Mouse (Mus musculus): ENCODE measurements around the gene Slc25a33. TPM values are rescaled to one million over a fixed set of nuclear protein-coding genes. Genes with fewer than 3 reads are reported as not detected.
A peak's percentile ranks its signal among the peaks of the same experiment; 100 is the strongest.

Gene Slc25a33
- polyA plus RNA-seq, 1 experiment from 2014 or later: 10.6 TPM

GRCm38 (mm10) chr4:149806699-149807381, 32.8 kb upstream of the Slc25a33 start:
- Histone ChIP-seq H3K36me3 (replicated peaks) (no peaks in the 10 kb centered on the region), H3K4me3 (replicated peaks) (no peak overlapping the region), H3K27me3 (peaks cover 30% of the 10 kb centered on the region), H3K9ac (no peak overlapping the region), H3K27ac (replicated peaks) (no peak overlapping the region), H3K9me3 (replicated peaks) (no peaks in the 10 kb centered on the region), H3K4me1 (replicated peaks) (no peaks in the 10 kb centered on the region), H3K4me2 (no peak overlapping the region)
- ATAC-seq (ENCODE audit: insufficient read depth): no peak
- 42% methylated on average over 19 of the region's 19 CpGs for WGBS (ENCODE audit: insufficient replicate concordance)

DNA sequence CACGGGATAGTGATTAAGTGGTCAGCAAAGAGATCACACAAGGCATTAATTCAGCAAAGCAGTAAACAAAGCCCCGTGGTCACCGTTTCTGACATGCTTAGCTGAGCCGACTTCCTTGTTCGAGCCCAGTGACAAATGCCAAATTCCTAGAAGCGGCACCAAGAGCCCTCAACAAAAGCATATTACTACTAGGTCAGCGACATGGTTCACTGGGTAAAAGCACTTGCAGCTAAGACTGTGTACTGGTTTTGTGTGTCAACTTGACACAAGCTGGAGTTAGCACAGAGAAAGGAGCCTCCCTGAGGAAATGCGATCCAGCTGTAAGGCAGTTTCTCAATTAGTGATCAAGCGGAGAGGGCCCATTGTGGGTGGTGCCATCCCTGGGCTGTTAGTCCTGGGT, 28.2 kb upstream of the Slc25a33 start:
- H3K36me3 ChIP-seq (replicated peaks): no peaks in the 10 kb centered on the region
- WGBS (ENCODE audit: insufficient replicate concordance): 62% methylated on average over 9 of the region's 9 CpGs

DNA sequence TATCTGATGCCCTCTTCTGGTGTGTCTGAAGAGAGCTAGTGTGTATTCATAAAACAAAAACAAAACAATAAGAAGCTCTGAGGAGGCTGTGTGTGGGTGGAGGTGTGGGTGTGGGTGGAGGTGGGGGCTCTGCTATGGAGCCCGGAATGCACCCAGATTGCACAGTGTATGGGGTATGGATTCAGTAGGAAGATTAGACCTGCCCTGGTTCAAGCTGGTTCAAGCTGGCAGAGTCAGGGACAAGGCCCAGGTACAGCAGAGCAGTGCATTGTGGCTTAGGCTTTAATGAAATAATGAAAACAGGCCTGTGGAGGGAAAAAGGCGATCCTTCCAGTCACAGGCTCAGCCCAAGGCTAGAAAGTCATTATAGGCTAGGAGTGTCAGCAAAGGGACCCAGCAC, 26.5 kb upstream of the Slc25a33 start:
- no peaks in the 10 kb centered on the region for H3K36me3 ChIP-seq (replicated peaks)
- H3K4me2 ChIP-seq: no peak overlapping the region
- peaks cover 22% of the 10 kb centered on the region for H3K4me1 ChIP-seq (replicated peaks)
- 59% methylated on average over 2 of the region's 2 CpGs for WGBS (ENCODE audit: insufficient replicate concordance)
- 0 out of 2 replicates have a peak overlapping the region, but pooled peaks have one; percentile 29 for H3K27ac ChIP-seq (replicated peaks)
- no peaks in the 10 kb centered on the region for H3K27me3 ChIP-seq
- no peak overlapping the region for H3K9ac ChIP-seq
- H3K9me3 ChIP-seq (replicated peaks): no peaks in the 10 kb centered on the region
- no peak for ATAC-seq (ENCODE audit: insufficient read depth)
- no peak overlapping the region for H3K4me3 ChIP-seq (replicated peaks)

More for the DNA sequence above, 28.2 kb upstream of the Slc25a33 start:
- no peak for ATAC-seq (ENCODE audit: insufficient read depth)
- Histone ChIP-seq H3K4me1 (replicated peaks) (peaks cover 12% of the 10 kb centered on the region), H3K27ac (replicated peaks) (no peak overlapping the region), H3K4me3 (replicated peaks) (no peak overlapping the region), H3K9me3 (replicated peaks) (no peaks in the 10 kb centered on the region), H3K9ac (no peak overlapping the region), H3K27me3 (no peaks in the 10 kb centered on the region), H3K4me2 (no peak overlapping the region)

DNA sequence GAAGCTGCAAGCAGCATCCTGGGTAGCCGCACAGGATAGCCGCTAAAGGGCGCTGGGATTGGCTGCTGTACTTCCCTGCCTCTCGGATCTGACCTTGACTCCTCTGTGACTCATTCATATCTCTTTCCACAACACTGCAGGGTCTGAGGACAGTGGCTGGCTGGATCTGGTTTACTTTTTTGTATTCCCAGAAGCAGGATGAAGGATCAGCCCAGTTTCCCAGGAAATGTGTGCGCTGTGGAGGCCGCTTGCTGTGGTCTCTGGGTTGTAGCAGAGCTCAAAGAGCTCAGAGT, 26.0 kb upstream of the Slc25a33 start:
- Histone ChIP-seq H3K9ac (no peak overlapping the region), H3K36me3 (replicated peaks) (no peaks in the 10 kb centered on the region), H3K9me3 (replicated peaks) (no peaks in the 10 kb centered on the region), H3K4me1 (replicated peaks) (peaks cover 22% of the 10 kb centered on the region), H3K27me3 (no peaks in the 10 kb centered on the region), H3K27ac (replicated peaks) (peak overlapping the region; percentile 55; the same call in 1 of the 2 replicates), H3K4me3 (replicated peaks) (no peak overlapping the region), H3K4me2 (no peak overlapping the region)
- WGBS (ENCODE audit: insufficient replicate concordance): 68% methylated on average over 6 of the region's 6 CpGs
- peak; percentile 38; the same call in 1 of the 2 replicates for ATAC-seq (ENCODE audit: insufficient read depth)

- no peak overlapping the region for H3K9ac ChIP-seq
- H3K27ac ChIP-seq (replicated peaks): peak overlapping the region; percentile 55
- no peak overlapping the region for H3K4me2 ChIP-seq
- WGBS (ENCODE audit: insufficient replicate concordance): 70% methylated on average over 16 of the region's 16 CpGs
- no peaks in the 10 kb centered on the region for H3K9me3 ChIP-seq (replicated peaks)
- peaks cover 24% of the 10 kb centered on the region for H3K4me1 ChIP-seq (replicated peaks)
- no peak for ATAC-seq (ENCODE audit: insufficient read depth)
- H3K4me3 ChIP-seq (replicated peaks): no peak overlapping the region
- H3K36me3 ChIP-seq (replicated peaks): no peaks in the 10 kb centered on the region
- H3K27me3 ChIP-seq: no peaks in the 10 kb centered on the region
Measured at GRCm38 (mm10) chr4:149799346-149800171, 25.5 kb upstream of the Slc25a33 start.

GRCm38 (mm10) chr4:149798684-149799309, 24.7 kb upstream of the Slc25a33 start:
- WGBS (ENCODE audit: insufficient replicate concordance): 34% methylated on average over 7 of the region's 7 CpGs
- ATAC-seq (ENCODE audit: insufficient read depth): peak; percentile 44

DNA sequence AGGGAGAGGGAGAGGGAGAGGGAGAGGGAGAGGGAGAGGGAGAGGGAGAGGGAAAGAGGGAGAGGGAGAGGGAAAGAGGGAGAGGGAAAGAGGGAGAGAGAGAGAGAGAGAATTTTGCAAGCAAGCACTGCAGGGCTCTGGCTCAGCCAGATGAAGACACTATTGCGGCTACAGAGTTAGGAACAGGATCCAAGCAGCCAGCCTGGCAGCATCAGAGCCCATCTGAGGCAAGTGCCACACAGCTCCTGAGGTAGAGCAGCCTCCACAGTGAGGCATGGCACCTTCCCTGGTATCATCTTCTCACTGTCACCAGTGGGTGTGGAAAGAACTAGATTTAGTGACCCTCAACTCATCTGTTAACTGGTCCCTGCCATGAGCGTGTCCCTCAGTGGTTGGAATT, 24.0 kb upstream of the Slc25a33 start:
- H3K9ac ChIP-seq: no peak overlapping the region
- no peaks in the 10 kb centered on the region for H3K9me3 ChIP-seq (replicated peaks)
- H3K4me1 ChIP-seq (replicated peaks): peaks cover 24% of the 10 kb centered on the region
- H3K27me3 ChIP-seq: no peaks in the 10 kb centered on the region
- H3K36me3 ChIP-seq (replicated peaks): no peaks in the 10 kb centered on the region
- WGBS (ENCODE audit: insufficient replicate concordance): 48% methylated on average over 2 of the region's 2 CpGs
- no peak for ATAC-seq (ENCODE audit: insufficient read depth)
- peak overlapping the region; percentile 7; the same call in 1 of the 2 replicates for H3K4me2 ChIP-seq
- H3K27ac ChIP-seq (replicated peaks): peak overlapping the region; percentile 77
- H3K4me3 ChIP-seq (replicated peaks): no peak overlapping the region

More at GRCm38 (mm10) chr4:149798684-149799309, 24.7 kb upstream of the Slc25a33 start:
- Histone ChIP-seq H3K9ac (no peak overlapping the region), H3K27ac (replicated peaks) (peak overlapping the region; percentile 77), H3K4me3 (replicated peaks) (no peak overlapping the region), H3K4me2 (0 out of 2 replicates have a peak overlapping the region, but pooled peaks have one; percentile 7), H3K9me3 (replicated peaks) (no peaks in the 10 kb centered on the region), H3K4me1 (replicated peaks) (peaks cover 24% of the 10 kb centered on the region), H3K36me3 (replicated peaks) (no peaks in the 10 kb centered on the region), H3K27me3 (no peaks in the 10 kb centered on the region)

GRCm38 (mm10) chr4:149797220-149797610, 23.1 kb upstream of the Slc25a33 start:
- H3K4me3 ChIP-seq (replicated peaks): no peak overlapping the region
- WGBS (ENCODE audit: insufficient replicate concordance): 34% methylated on average over 1 of the region's 1 CpGs
- H3K27ac ChIP-seq (replicated peaks): peak overlapping the region; percentile 68
- no peak overlapping the region for H3K9ac ChIP-seq
- no peak overlapping the region for H3K4me2 ChIP-seq
- no peaks in the 10 kb centered on the region for H3K36me3 ChIP-seq (replicated peaks)
- no peaks in the 10 kb centered on the region for H3K27me3 ChIP-seq
- ATAC-seq (ENCODE audit: insufficient read depth): no peak
- H3K9me3 ChIP-seq (replicated peaks): no peaks in the 10 kb centered on the region
- peaks cover 28% of the 10 kb centered on the region for H3K4me1 ChIP-seq (replicated peaks)

DNA sequence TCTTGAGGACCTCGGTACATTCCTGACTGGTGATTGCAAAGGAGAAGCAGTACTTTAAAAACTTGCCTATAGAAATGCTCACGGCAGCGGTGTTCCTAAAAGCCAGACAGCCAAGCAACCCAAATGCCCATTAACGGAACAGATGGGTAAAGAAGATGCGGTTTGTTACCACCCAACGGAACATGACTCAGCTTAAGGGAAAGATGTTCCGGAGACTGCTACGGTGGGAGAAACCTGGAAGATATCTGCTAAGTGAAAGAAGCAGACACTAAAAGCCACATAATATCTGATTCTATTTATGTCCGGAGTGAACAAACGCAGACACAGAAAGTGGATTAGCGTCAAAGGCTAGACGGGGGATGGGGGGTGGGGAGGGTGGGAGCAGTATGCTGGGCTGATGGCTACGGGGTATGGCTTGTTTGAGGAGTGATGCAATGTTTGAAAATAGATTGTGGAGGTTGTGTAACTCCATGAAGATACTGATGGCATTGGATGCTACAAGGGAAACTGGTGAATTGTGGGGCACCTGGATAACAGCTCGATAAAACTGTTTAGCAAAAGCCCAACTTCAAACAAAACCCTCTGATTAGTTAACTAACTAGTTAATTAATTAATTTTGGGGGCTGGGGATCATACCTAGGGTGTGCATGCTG, 22.6 kb upstream of the Slc25a33 start:
- H3K4me1 ChIP-seq (replicated peaks): peaks cover 33% of the 10 kb centered on the region
- H3K9me3 ChIP-seq (replicated peaks): no peaks in the 10 kb centered on the region
- H3K4me3 ChIP-seq (replicated peaks): no peak overlapping the region
- H3K4me2 ChIP-seq: 0 out of 2 replicates have a peak overlapping the region, but pooled peaks have one; percentile 3
- H3K27me3 ChIP-seq: no peaks in the 10 kb centered on the region
- WGBS (ENCODE audit: insufficient replicate concordance): 57% methylated on average over 14 of the region's 14 CpGs
- ATAC-seq (ENCODE audit: insufficient read depth): peak; percentile 43; the same call in 1 of the 2 replicates
- peak overlapping the region; percentile 68 for H3K27ac ChIP-seq (replicated peaks)
- H3K9ac ChIP-seq: no peak overlapping the region
- H3K36me3 ChIP-seq (replicated peaks): no peaks in the 10 kb centered on the region

GRCm38 (mm10) chr4:149794966-149795477, 20.9 kb upstream of the Slc25a33 start:
- Histone ChIP-seq H3K36me3 (replicated peaks) (no peaks in the 10 kb centered on the region), H3K4me3 (replicated peaks) (no peak overlapping the region), H3K9ac (no peak overlapping the region), H3K27me3 (no peaks in the 10 kb centered on the region), H3K9me3 (replicated peaks) (no peaks in the 10 kb centered on the region), H3K4me2 (no peak overlapping the region), H3K27ac (replicated peaks) (no peak overlapping the region), H3K4me1 (replicated peaks) (peaks cover 47% of the 10 kb centered on the region)
- WGBS (ENCODE audit: insufficient replicate concordance): 58% methylated on average over 7 of the region's 7 CpGs
- ATAC-seq (ENCODE audit: insufficient read depth): no peak

All from liver, embryonic 15.5 days (tissue).